Mouse (Mus musculus) MEL (cell line): ENCODE measurements around the gene M6pr. TPM values are rescaled to one million over a fixed set of nuclear protein-coding genes. Genes with fewer than 3 reads are reported as not detected.

Experiments used
- DNase-seq: peaks from one replicate; pipeline ENCODE4 v3.0.0; 2011; ENCODE audit warnings: low read depth, low spot score
- H3K27ac ChIP-seq: 2 replicates; pipeline ENCODE4 v1.5.1; 2012; ENCODE audit warnings: low read depth, mild to moderate bottlenecking, control low read depth, low read length, moderate library complexity; ENCODE audit not compliant: control insufficient read depth
- H3K27me3 ChIP-seq, 2 experiments: fragments of 150-350 bp in 1 of 2; sonication (generic) in 1 of 2; 2 replicates each; pipeline ENCODE4 v1.6.1; 2012; ENCODE audit warnings: low read length in 2 of 2, mild to moderate bottlenecking in 2 of 2, improper control_type of control experiment in 1 of 2, moderate library complexity in 1 of 2; ENCODE audit not compliant: insufficient read depth in 2 of 2, control insufficient read depth in 1 of 2
- H3K36me3 ChIP-seq, 2 experiments: 2 replicates each; pipeline ENCODE4 v1.6.1; 2012 to 2014; ENCODE audit warnings: low read length in 2 of 2, improper control_type of control experiment in 1 of 2, inconsistent platforms in 1 of 2, mild to moderate bottlenecking in 1 of 2; ENCODE audit not compliant: insufficient read depth in 2 of 2, control insufficient read depth in 1 of 2
- H3K4me1 ChIP-seq, 2 experiments: fragments of 150-350 bp in 1 of 2; sonication (generic) in 1 of 2; 2 replicates each; pipeline ENCODE4 v1.6.1; 2012; ENCODE audit warnings: low read length in 2 of 2, improper control_type of control experiment in 1 of 2, mild to moderate bottlenecking in 1 of 2; ENCODE audit not compliant: insufficient read depth in 2 of 2, control insufficient read depth in 1 of 2
- H3K4me3 ChIP-seq, 2 experiments: fragments of 150-350 bp in 1 of 2; sonication (generic) in 1 of 2; 2 replicates each; pipeline ENCODE4 v1.5.1; 2012; ENCODE audit warnings: low read depth in 2 of 2, low read length in 2 of 2, mild to moderate bottlenecking in 2 of 2, moderate library complexity in 2 of 2, control low read depth in 1 of 2, improper control_type of control experiment in 1 of 2; ENCODE audit not compliant: control insufficient read depth in 1 of 2, insufficient read depth in 1 of 2
- H3K79me2 ChIP-seq: 2 replicates; pipeline ENCODE4 v1.6.1; 2012; ENCODE audit warnings: mild to moderate bottlenecking, low read length, moderate library complexity; ENCODE audit not compliant: control insufficient read depth, poor library complexity, insufficient read depth
- H3K9ac ChIP-seq: 2 replicates; pipeline ENCODE4 v1.6.1; 2012; ENCODE audit warnings: low read depth, mild to moderate bottlenecking, control low read depth, low read length, moderate library complexity; ENCODE audit not compliant: control insufficient read depth, poor library complexity, severe bottlenecking
- H3K9me3 ChIP-seq: fragments of 150-350 bp; sonication (generic); replicated peaks from 2 replicates; pipeline ENCODE4 v1.6.1; 2012; ENCODE audit warnings: mild to moderate bottlenecking, low read length, improper control_type of control experiment, moderate library complexity; ENCODE audit not compliant: insufficient read depth
- BHLHE40 ChIP-seq: IDR thresholded peaks from 2 replicates; pipeline ENCODE4 v1.6.1; 2012; ENCODE audit warnings: low read depth, mild to moderate bottlenecking, inconsistent platforms, low read length, improper control_type of control experiment, borderline replicate concordance
- CHD1 ChIP-seq: IDR thresholded peaks from 2 replicates; pipeline ENCODE4 v1.6.1; 2012; ENCODE audit warnings: low read depth, mild to moderate bottlenecking, inconsistent platforms, low read length, improper control_type of control experiment
- CHD2 ChIP-seq: IDR thresholded peaks from 2 replicates; pipeline ENCODE4 v1.6.1; 2011; ENCODE audit warnings: low read length, improper control_type of control experiment
- CTCF ChIP-seq, 3 experiments: IDR thresholded peaks in 2 of 3; conservative IDR thresholded peaks in 1 of 3; 2 replicates each; pipeline ENCODE4 v1.5.1; 2011 to 2012; ENCODE audit warnings: low read length in 3 of 3, low read depth in 2 of 3, mild to moderate bottlenecking in 2 of 3, improper control_type of control experiment in 1 of 3, inconsistent platforms in 1 of 3, mixed read lengths in 1 of 3, moderate library complexity in 1 of 3; ENCODE audit not compliant: control insufficient read depth in 1 of 3, insufficient read depth in 1 of 3, poor library complexity in 1 of 3, severe bottlenecking in 1 of 3
- E2F4 ChIP-seq: IDR thresholded peaks from 2 replicates; pipeline ENCODE4 v1.6.1; 2011; ENCODE audit warnings: low read depth, low read length, improper control_type of control experiment, borderline replicate concordance
- ELF1 ChIP-seq: IDR thresholded peaks from 2 replicates; pipeline ENCODE4 v1.6.1; 2014; ENCODE audit warnings: low read depth, mild to moderate bottlenecking, inconsistent platforms, low read length, improper control_type of control experiment, moderate library complexity
- EP300 ChIP-seq, 2 experiments: IDR thresholded peaks; 2 replicates each; pipeline ENCODE4 v1.6.1; 2011; ENCODE audit warnings: improper control_type of control experiment in 2 of 2, low read length in 2 of 2, low read depth in 1 of 2, mild to moderate bottlenecking in 1 of 2
- ETS1 ChIP-seq: IDR thresholded peaks from 2 replicates; pipeline ENCODE4 v1.6.1; 2012; ENCODE audit warnings: low read depth, mild to moderate bottlenecking, inconsistent platforms, low read length, improper control_type of control experiment, moderate library complexity
- GABPA ChIP-seq: IDR thresholded peaks from 2 replicates; pipeline ENCODE4 v1.6.1; 2012; ENCODE audit warnings: low read depth, mild to moderate bottlenecking, inconsistent platforms, low read length, improper control_type of control experiment, moderate library complexity
- GATA1 ChIP-seq: IDR thresholded peaks from 2 replicates; pipeline ENCODE4 v1.6.1; 2011; ENCODE audit warnings: low read depth, low read length, improper control_type of control experiment
- HCFC1 ChIP-seq: IDR thresholded peaks from 2 replicates; pipeline ENCODE4 v1.6.1; 2012; ENCODE audit warnings: low read depth, mild to moderate bottlenecking, inconsistent platforms, low read length, improper control_type of control experiment, moderate library complexity
- JUND ChIP-seq: IDR thresholded peaks from 2 replicates; pipeline ENCODE4 v1.6.1; 2011; ENCODE audit warnings: low read depth, mild to moderate bottlenecking, improper control_type of control experiment, low read length
- KAT2A ChIP-seq: conservative IDR thresholded peaks from 2 replicates; pipeline ENCODE4 v1.6.1; 2012; ENCODE audit warnings: low read depth, low read length, improper control_type of control experiment, inconsistent platforms
- MAFK ChIP-seq: IDR thresholded peaks from 2 replicates; pipeline ENCODE4 v1.6.1; 2011; ENCODE audit warnings: low read depth, mild to moderate bottlenecking, low read length, improper control_type of control experiment, borderline replicate concordance
- MAX ChIP-seq: IDR thresholded peaks from 2 replicates; pipeline ENCODE4 v1.6.1; 2011; ENCODE audit warnings: low read length, improper control_type of control experiment
- MEF2A ChIP-seq: IDR thresholded peaks from 2 replicates; pipeline ENCODE4 v1.6.1; 2014; ENCODE audit warnings: low read depth, mild to moderate bottlenecking, inconsistent platforms, low read length, improper control_type of control experiment; ENCODE audit not compliant: poor library complexity, insufficient replicate concordance, severe bottlenecking; ENCODE audit errors: extremely low read depth
- MXI1 ChIP-seq: IDR thresholded peaks from 2 replicates; pipeline ENCODE4 v1.6.1; 2011; ENCODE audit warnings: mild to moderate bottlenecking, low read depth, low read length, improper control_type of control experiment
- NELFE ChIP-seq: IDR thresholded peaks from 2 replicates; pipeline ENCODE4 v1.6.1; 2011; ENCODE audit warnings: low read depth, low read length, improper control_type of control experiment
- NRF1 ChIP-seq: IDR thresholded peaks from 2 replicates; pipeline ENCODE4 v1.6.1; 2014; ENCODE audit warnings: low read depth, mild to moderate bottlenecking, inconsistent platforms, low read length, improper control_type of control experiment, moderate library complexity; ENCODE audit not compliant: poor library complexity, insufficient read depth, severe bottlenecking
- POLR2A ChIP-seq, 2 experiments: IDR thresholded peaks; 2 replicates each; pipeline ENCODE4 v1.6.1; 2011 to 2012; ENCODE audit warnings: low read length in 2 of 2, mild to moderate bottlenecking in 2 of 2, control low read depth in 1 of 2, improper control_type of control experiment in 1 of 2, low read depth in 1 of 2, moderate library complexity in 1 of 2; ENCODE audit not compliant: control insufficient read depth in 1 of 2, insufficient read depth in 1 of 2, poor library complexity in 1 of 2
- POLR2AphosphoS2 ChIP-seq: IDR thresholded peaks from 2 replicates; pipeline ENCODE4 v1.6.1; 2011; ENCODE audit warnings: low read length, improper control_type of control experiment
- POLR2AphosphoS5 ChIP-seq: IDR thresholded peaks from 2 replicates; pipeline ENCODE4 v1.6.1; 2012; ENCODE audit warnings: low read depth, borderline replicate concordance, mild to moderate bottlenecking, inconsistent platforms, low read length, moderate library complexity, mixed read lengths
- RAD21 ChIP-seq: IDR thresholded peaks from 2 replicates; pipeline ENCODE4 v1.6.1; 2011; ENCODE audit warnings: mild to moderate bottlenecking, low read depth, low read length, improper control_type of control experiment
- SIN3A ChIP-seq: IDR thresholded peaks from 2 replicates; pipeline ENCODE4 v1.6.1; 2012; ENCODE audit warnings: low read length, improper control_type of control experiment, inconsistent platforms
- SMC3 ChIP-seq: IDR thresholded peaks from 2 replicates; pipeline ENCODE4 v1.6.1; 2011; ENCODE audit warnings: low read depth, low read length, improper control_type of control experiment
- TCF12 ChIP-seq: IDR thresholded peaks from 2 replicates; pipeline ENCODE4 v1.6.1; 2014; ENCODE audit warnings: low read depth, mild to moderate bottlenecking, inconsistent platforms, low read length, improper control_type of control experiment, moderate library complexity
- UBTF ChIP-seq: IDR thresholded peaks from 2 replicates; pipeline ENCODE4 v1.6.1; 2012; ENCODE audit warnings: low read depth, mild to moderate bottlenecking, inconsistent platforms, low read length, improper control_type of control experiment, moderate library complexity, borderline replicate concordance; ENCODE audit not compliant: insufficient read depth
- USF1 ChIP-seq: IDR thresholded peaks from 2 replicates; pipeline ENCODE4 v1.6.1; 2014; ENCODE audit warnings: low read depth, mild to moderate bottlenecking, inconsistent platforms, low read length, improper control_type of control experiment, moderate library complexity
- USF2 ChIP-seq, 2 experiments: IDR thresholded peaks; 2 replicates each; pipeline ENCODE4 v1.6.1; 2011 to 2012; ENCODE audit warnings: improper control_type of control experiment in 2 of 2, low read length in 2 of 2, borderline replicate concordance in 1 of 2, inconsistent platforms in 1 of 2, low read depth in 1 of 2, mild to moderate bottlenecking in 1 of 2; ENCODE audit not compliant: insufficient read depth in 1 of 2
- ZC3H11A ChIP-seq: IDR thresholded peaks from 2 replicates; pipeline ENCODE4 v1.6.1; 2012; ENCODE audit warnings: low read depth, mild to moderate bottlenecking, inconsistent platforms, low read length, improper control_type of control experiment
- ZKSCAN1 ChIP-seq: IDR thresholded peaks from 2 replicates; pipeline ENCODE4 v1.6.1; 2012; ENCODE audit warnings: low read depth, mild to moderate bottlenecking, inconsistent platforms, low read length, improper control_type of control experiment, moderate library complexity
- ZMIZ1 ChIP-seq: IDR thresholded peaks from 2 replicates; pipeline ENCODE4 v1.6.1; 2012; ENCODE audit warnings: low read depth, mild to moderate bottlenecking, inconsistent platforms, low read length, improper control_type of control experiment, moderate library complexity
- ZNF384 ChIP-seq: IDR thresholded peaks from 2 replicates; pipeline ENCODE4 v1.6.1; 2012; ENCODE audit warnings: low read depth, mild to moderate bottlenecking, inconsistent platforms, low read length, improper control_type of control experiment
- polyA plus RNA-seq, 2 experiments: library from polyadenylated mRNA; stranded (reverse) in 1 of 2; unstranded in 1 of 2; fragments of >175 nt in 1 of 2; fragments of >200 nt in 1 of 2; gene quantifications; 2 replicates each; pipeline versions ENCODE4 v1.2.1 to v1.2.4; 2012; ENCODE audit warnings: low replicate concordance in 2 of 2, low read depth in 1 of 2; ENCODE audit not compliant: insufficient read length in 2 of 2, insufficient read depth in 1 of 2, missing spikeins in 1 of 2
- total RNA-seq: library from RNA; depleted of rRNA; stranded (reverse); fragments of 300-350 nt; gene quantifications from 2 replicates; pipeline ENCODE4 v1.2.3, GENCODE M21; 2012; rRNA removed

The M6pr gene
- total RNA-seq = 158 and 186 TPM in 2 replicates
- polyA plus RNA-seq = 100 to 1,000 TPM in 1 of 2 experiments, not detected in 1; 183 TPM

DNA sequence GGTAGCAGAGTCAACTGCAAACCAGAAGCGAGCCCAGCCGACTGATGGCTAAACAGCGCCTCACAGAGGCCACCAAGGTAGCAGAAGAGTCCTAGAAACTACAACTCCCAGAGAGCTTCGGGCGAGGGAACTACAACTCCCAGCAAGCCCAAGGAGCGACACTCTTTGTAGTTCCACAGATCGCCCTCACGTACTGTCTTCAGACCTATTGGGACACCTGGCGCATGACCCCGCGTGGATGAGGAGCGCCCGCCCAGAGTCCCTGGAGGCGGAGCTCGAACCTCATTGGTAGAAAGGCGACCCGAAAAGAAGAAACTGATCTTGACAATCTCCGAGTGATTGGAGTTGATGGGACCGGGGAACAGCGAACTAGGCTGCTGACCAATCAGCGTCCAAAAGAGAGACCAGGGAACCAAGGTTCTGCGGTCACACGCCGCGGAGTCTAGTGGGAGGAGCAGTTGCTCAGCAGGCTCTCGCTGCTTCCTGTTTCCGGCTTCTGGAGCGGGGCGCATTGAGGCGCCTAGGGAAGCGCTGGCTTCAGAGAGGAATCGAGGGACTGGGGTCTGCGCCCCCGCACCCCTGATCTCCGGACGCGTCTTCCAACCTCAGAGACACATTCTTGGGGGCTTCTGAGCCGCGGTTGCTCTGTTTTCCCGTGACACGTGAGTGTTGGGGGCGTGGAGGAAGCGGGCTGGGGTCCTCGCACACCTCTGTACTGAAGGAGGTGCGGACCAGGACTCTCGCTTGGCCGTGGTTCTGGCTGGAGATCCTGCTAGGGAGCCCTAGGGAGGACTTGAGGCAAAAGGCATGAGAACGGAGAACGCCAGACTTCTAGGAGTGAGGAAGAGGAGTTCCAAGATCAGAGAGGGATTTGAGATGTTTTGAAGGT lies at the start of gene M6pr:
M6pr (plus strand) TSS at position 216 of the 889 bp plus-strand sequence.
- no peaks in the 10 kb centered on the region for H3K9me3 ChIP-seq
- peaks cover 4 to 13% of the 10 kb centered on the region in 2 experiments; a peak in 2 of 4 replicates for H3K4me1 ChIP-seq
- peak; percentile 99 for DNase-seq
- H3K79me2 ChIP-seq = peaks cover 30% of the 10 kb centered on the region
- no peaks in the 10 kb centered on the region for H3K27me3 ChIP-seq
- H3K9ac ChIP-seq = peak within 1 kb of the TSS; percentile 93
- H3K27ac ChIP-seq = peak within 1 kb of the TSS; percentile 70
- H3K36me3 ChIP-seq = peaks cover 11 to 21% of the 10 kb centered on the region in 2 experiments
- H3K4me3 ChIP-seq = peak within 1 kb of the TSS; percentile 79 to 89
- peak; percentile 89 for TF ChIP-seq NELFE
- TF ChIP-seq SIN3A = peak; percentile 91
- peak; percentile 93 for TF ChIP-seq MXI1
- no peak for TF ChIP-seq USF2 (IDR thresholded peaks at IDR 0.05; ENCODE audit: borderline replicate concordance in 1 of 2, insufficient read depth in 1 of 2, low read depth in 1 of 2, low read length in 2 of 2)
- peak; percentile 59; the same call in 1 of the 2 replicates for TF ChIP-seq ZMIZ1
- peak; percentile 72 to 98 (median 87) for TF ChIP-seq CTCF (IDR thresholded peaks at IDR 0.05 in 2 of 3, conservative IDR thresholded peaks at IDR 0.05 in 1 of 3; ENCODE audit: control insufficient read depth in 1 of 3, insufficient read depth in 1 of 3, low read depth in 2 of 3, low read length in 3 of 3, poor library complexity in 1 of 3, severe bottlenecking in 1 of 3)
- TF ChIP-seq BHLHE40 = peak; percentile 27; the same call in 1 of the 2 replicates
- TF ChIP-seq HCFC1 = peak; percentile 98
- TF ChIP-seq ZC3H11A = peak; percentile 80
- 0 out of 2 replicates have a peak, but pooled peaks have one; percentile 27 for TF ChIP-seq ZNF384
- peak; percentile 90 for TF ChIP-seq ELF1
- TF ChIP-seq MAFK = no peak
- TF ChIP-seq MAX = peak; percentile 88
- peak; percentile 66; the same call in 1 of the 2 replicates for TF ChIP-seq POLR2AphosphoS2
- no peak; a peak in 1 of 4 replicates for TF ChIP-seq EP300 (IDR thresholded peaks at IDR 0.05; ENCODE audit: low read depth in 1 of 2, low read length in 2 of 2)
- peak; percentile 39 for TF ChIP-seq ETS1
- TF ChIP-seq CHD1 = peak; percentile 15; the same call in 1 of the 2 replicates
- no peak for TF ChIP-seq MEF2A
- TF ChIP-seq SMC3 = peak; percentile 81
- TF ChIP-seq NRF1 = peak; percentile 70
- no peak for TF ChIP-seq ZKSCAN1
- peak; percentile 21; the same call in 1 of the 2 replicates for TF ChIP-seq TCF12
- no peak for TF ChIP-seq JUND
- no peak; the same call in 1 of the 2 replicates for TF ChIP-seq POLR2AphosphoS5
- TF ChIP-seq POLR2A (IDR thresholded peaks at IDR 0.05; ENCODE audit: control insufficient read depth in 1 of 2, insufficient read depth in 1 of 2, low read depth in 1 of 2, low read length in 2 of 2, poor library complexity in 1 of 2) = peak; percentile 83 to 88
- no peak for TF ChIP-seq UBTF
- peak; percentile 89 for TF ChIP-seq RAD21
- TF ChIP-seq E2F4 = peak; percentile 53; the same call in 1 of the 2 replicates
- no peak for TF ChIP-seq GATA1
- TF ChIP-seq KAT2A = peak; percentile 98
- no peak for TF ChIP-seq GABPA
- peak; percentile 63 for TF ChIP-seq CHD2
- peak; percentile 74 for TF ChIP-seq USF1
